Mouse (Mus musculus): ENCODE measurements at regions not wholly inside any gene's neighbourhood (a gene's known extent, or its start where the extent isn't known, plus 50 kb on each side); places are given as distances from the start of the nearest gene placed in this dataset.

DNA sequence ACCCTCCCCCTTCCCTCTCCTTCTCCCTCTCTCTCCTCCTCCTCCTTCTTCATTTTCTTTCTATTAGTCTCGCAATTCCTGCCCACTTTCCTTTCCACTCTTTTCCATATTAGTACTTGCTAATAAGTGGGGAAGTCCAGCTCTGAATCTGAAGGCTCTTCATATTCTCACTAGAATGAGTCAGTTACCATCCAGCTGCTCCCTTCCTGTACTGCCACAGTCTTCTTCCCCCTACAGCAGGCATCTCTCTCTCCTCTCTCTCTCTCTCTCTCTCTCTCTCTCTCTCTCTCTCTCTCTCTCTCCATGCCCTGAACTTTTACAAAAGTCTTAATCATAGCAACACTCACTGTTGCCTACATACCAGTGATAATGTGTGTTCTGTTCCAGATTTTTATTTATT lies 226.6 kb upstream of the Pter start:
- Histone ChIP-seq H3K27me3 (ENCODE audit: insufficient read depth, low read length) (no peaks in the 10 kb centered on the region), H3K4me2 (ENCODE audit: low read depth, low read length) (no peak overlapping the region), H3K9ac (replicated peaks) (no peak overlapping the region), H3K4me3 (ENCODE audit: low read depth, low read length) (no peak overlapping the region), H3K9me3 (ENCODE audit: low read length) (no peaks in the 10 kb centered on the region), H3K27ac (ENCODE audit: low read depth) (no peak overlapping the region), H3K36me3 (replicated peaks; ENCODE audit: insufficient read depth, low read length) (no peaks in the 10 kb centered on the region), H3K4me1 (ENCODE audit: insufficient read depth) (no peaks in the 10 kb centered on the region)
- ATAC-seq (no peak), DNase-seq (no peak)
- 55% methylated on average over 1 of the region's 1 CpGs for WGBS (ENCODE audit: insufficient replicate concordance)
- no peak for TF ChIP-seq CTCF (IDR thresholded peaks at IDR 0.05; ENCODE audit: low read depth)

DNA sequence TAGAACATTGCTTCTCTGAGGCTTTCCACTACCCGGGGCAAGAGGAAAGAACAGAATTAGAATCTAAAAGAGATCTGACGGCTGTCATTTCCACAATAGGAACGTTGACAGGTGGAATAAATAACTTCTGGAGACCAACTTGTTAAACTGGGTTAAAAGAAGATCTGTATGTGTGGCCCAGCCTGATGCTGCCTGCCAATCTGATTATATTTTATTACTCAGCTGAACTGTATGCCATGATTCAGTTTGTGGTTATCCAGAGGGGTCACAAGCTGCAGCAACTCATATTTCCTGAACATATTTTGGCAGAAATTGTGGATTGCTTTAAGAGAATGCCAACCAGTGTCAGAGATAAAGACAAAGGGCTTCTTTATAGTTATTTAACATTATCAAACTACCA lies 224.5 kb upstream of the Pter start:
- no peak overlapping the region for H3K9ac ChIP-seq (replicated peaks)
- no peak for ATAC-seq
- H3K27ac ChIP-seq (ENCODE audit: low read depth): no peak overlapping the region
- H3K27me3 ChIP-seq (ENCODE audit: insufficient read depth, low read length): no peaks in the 10 kb centered on the region
- no peak for DNase-seq
- no peaks in the 10 kb centered on the region for H3K36me3 ChIP-seq (replicated peaks; ENCODE audit: insufficient read depth, low read length)
- no peaks in the 10 kb centered on the region for H3K9me3 ChIP-seq (ENCODE audit: low read length)
- no peaks in the 10 kb centered on the region for H3K4me1 ChIP-seq (ENCODE audit: insufficient read depth)
- no peak overlapping the region for H3K4me2 ChIP-seq (ENCODE audit: low read depth, low read length)
- no peak for TF ChIP-seq EP300 (IDR thresholded peaks at IDR 0.05; ENCODE audit: low read depth)
- 58% methylated on average over 3 of the region's 3 CpGs for WGBS (ENCODE audit: insufficient replicate concordance)
- H3K4me3 ChIP-seq (ENCODE audit: low read depth, low read length): no peak overlapping the region

DNA sequence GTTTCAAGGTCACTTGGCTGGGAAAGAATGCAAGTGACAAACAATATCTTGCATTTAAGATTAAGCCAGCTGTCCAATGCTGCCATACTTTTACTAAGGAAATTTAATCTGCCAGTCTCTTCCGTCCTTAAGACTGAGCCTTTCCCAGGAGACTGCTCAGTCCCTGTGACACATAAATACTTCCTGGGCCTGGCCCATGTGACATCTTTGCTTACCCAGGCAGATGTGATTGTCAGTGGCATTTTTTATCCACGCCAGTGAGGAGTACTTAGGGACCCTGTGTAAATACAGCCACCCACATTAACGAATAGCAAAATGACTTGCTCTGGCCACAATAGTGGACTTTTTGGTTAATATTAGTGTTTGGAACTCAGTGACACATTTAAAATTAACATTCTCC lies 216.3 kb upstream of the Pter start:
- Histone ChIP-seq H3K4me2 (ENCODE audit: low read depth, low read length) (no peak overlapping the region), H3K27ac (ENCODE audit: low read depth) (no peak overlapping the region), H3K4me1 (ENCODE audit: insufficient read depth) (no peaks in the 10 kb centered on the region), H3K9ac (replicated peaks) (no peak overlapping the region), H3K36me3 (replicated peaks; ENCODE audit: insufficient read depth, low read length) (no peaks in the 10 kb centered on the region), H3K4me3 (ENCODE audit: low read depth, low read length) (no peak overlapping the region), H3K9me3 (ENCODE audit: low read length) (no peaks in the 10 kb centered on the region), H3K27me3 (ENCODE audit: insufficient read depth, low read length) (no peaks in the 10 kb centered on the region)
- DNase-seq (no peak), ATAC-seq (no peak)
- TF ChIP-seq CTCF (IDR thresholded peaks at IDR 0.05; ENCODE audit: low read depth) (no peak), EP300 (IDR thresholded peaks at IDR 0.05; ENCODE audit: low read depth) (no peak)
- 57% methylated on average over 3 of the region's 3 CpGs for WGBS (ENCODE audit: insufficient replicate concordance)

DNA sequence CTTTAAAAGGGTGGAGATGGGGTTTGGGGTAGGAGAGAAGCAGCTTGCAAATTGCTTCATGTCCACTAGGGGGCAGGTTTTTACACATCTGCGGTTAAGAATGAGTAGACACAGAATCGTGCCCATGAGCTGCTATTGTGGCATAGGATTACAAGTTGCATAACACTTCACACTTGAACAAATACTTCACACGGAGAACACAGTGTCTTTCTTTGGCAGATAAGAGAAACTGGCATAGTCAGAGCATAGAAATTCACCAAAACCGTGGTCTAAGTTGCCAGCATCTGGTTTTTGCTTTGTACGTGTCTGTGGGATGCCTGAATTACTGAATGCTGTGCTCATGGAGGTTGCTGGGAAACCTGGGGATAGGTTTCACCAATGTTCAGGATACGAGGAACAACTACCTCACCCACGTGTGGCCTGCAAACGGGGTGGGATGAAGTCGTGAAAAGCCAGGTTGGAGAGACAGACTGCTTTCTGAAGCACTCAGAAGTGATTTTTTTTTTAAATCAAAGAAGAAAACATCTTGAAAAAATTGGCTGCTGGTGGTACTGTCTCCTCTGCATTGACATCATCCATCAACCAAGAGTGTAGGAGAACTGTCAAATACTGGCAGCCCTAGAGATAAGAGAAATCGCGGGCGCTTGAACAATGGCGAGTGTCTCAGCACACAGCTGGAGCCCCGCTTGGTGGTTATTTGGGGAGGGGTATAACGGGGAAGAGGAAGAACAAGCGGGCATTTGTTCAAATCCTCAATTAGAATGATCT lies 214.5 kb upstream of the Pter start:
- TF ChIP-seq CTCF (IDR thresholded peaks at IDR 0.05; ENCODE audit: low read depth) (peak; percentile 83), EP300 (IDR thresholded peaks at IDR 0.05; ENCODE audit: low read depth) (no peak)
- Histone ChIP-seq H3K9me3 (ENCODE audit: low read length) (no peaks in the 10 kb centered on the region), H3K4me1 (ENCODE audit: insufficient read depth) (no peaks in the 10 kb centered on the region), H3K4me3 (ENCODE audit: low read depth, low read length) (no peak overlapping the region), H3K27me3 (ENCODE audit: insufficient read depth, low read length) (no peaks in the 10 kb centered on the region), H3K9ac (replicated peaks) (no peak overlapping the region), H3K4me2 (ENCODE audit: low read depth, low read length) (no peak overlapping the region; the same call in 1 of the 2 replicates), H3K36me3 (replicated peaks; ENCODE audit: insufficient read depth, low read length) (no peaks in the 10 kb centered on the region), H3K27ac (ENCODE audit: low read depth) (no peak overlapping the region)
- peak; percentile 44 for ATAC-seq
- peak; percentile 43 for DNase-seq
- WGBS (ENCODE audit: insufficient replicate concordance): 47% methylated on average over 16 of the region's 16 CpGs

DNA sequence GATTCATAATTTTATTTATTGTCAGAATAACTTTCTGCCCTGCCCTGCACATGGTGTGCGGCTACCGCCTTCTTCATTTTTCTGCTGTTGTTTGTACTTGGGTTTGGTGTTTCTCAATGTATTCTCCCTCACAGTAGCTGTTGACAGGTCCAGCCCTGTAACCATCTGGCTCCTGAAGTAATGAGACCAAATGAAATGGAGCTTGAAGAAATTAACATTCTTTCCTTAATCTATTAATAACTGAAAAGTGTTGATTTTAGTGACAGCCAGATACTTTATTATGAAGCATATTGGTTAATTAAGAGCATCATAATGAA lies 214.0 kb upstream of the Pter start:
- WGBS (ENCODE audit: insufficient replicate concordance): 84% methylated on average over 2 of the region's 2 CpGs
- ATAC-seq (no peak), DNase-seq (no peak)
- H3K9ac ChIP-seq (replicated peaks): no peak overlapping the region
- no peaks in the 10 kb centered on the region for H3K9me3 ChIP-seq (ENCODE audit: low read length)
- H3K27me3 ChIP-seq (ENCODE audit: insufficient read depth, low read length): no peaks in the 10 kb centered on the region
- no peak overlapping the region for H3K4me3 ChIP-seq (ENCODE audit: low read depth, low read length)
- H3K36me3 ChIP-seq (replicated peaks; ENCODE audit: insufficient read depth, low read length): no peaks in the 10 kb centered on the region
- H3K27ac ChIP-seq (ENCODE audit: low read depth): no peak overlapping the region
- no peak for TF ChIP-seq CTCF (IDR thresholded peaks at IDR 0.05; ENCODE audit: low read depth)
- H3K4me1 ChIP-seq (ENCODE audit: insufficient read depth): no peaks in the 10 kb centered on the region
- no peak overlapping the region for H3K4me2 ChIP-seq (ENCODE audit: low read depth, low read length)

DNA sequence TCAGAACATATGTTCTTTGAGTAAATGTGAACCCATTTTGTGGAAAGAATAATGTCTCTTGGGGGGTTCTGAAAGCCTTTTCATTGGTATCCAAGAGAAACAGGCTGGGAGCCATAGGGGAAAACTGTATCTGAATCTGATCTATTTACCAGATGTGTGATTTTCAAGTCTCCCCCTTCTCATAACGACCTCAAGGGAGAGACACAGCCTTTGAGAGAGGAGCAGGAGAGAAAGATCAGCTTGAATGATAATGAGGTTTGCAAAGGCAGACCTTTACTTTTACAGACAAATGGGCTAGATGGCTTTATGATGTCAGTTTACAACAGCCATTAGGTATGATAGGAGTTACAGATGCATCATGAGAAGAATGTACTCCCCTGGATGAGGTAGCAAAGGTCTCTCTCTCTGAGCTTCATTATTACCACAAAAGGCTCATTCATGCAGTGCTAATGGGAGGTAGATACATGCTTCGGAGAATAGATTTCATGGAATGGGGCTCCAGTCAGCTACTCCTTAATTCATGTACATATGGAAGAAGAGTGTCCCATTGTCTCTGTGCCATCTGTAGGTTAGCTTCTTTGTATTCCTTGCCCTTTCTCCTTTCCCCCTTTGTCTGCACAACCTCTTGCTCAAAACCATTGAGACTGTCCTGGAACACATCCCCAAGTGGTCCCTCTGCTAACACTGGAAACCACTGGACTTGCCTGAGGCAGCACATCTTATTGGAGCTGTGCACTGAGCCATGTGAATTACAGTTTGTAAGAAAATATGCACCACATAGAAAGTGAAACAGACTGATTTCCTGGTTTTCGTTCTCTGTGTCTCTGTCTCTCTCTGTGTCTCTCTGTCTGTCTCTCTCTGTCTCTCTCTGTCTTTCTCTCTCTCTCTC lies 207.5 kb upstream of the Pter start:
- H3K9me3 ChIP-seq (ENCODE audit: low read length): no peaks in the 10 kb centered on the region
- H3K36me3 ChIP-seq (replicated peaks; ENCODE audit: insufficient read depth, low read length): no peaks in the 10 kb centered on the region
- no peak for DNase-seq
- H3K4me1 ChIP-seq (ENCODE audit: insufficient read depth): no peaks in the 10 kb centered on the region
- H3K27me3 ChIP-seq (ENCODE audit: insufficient read depth, low read length): no peaks in the 10 kb centered on the region
- no peak overlapping the region for H3K4me3 ChIP-seq (ENCODE audit: low read depth, low read length)
- no peak for ATAC-seq
- no peak for TF ChIP-seq EP300 (IDR thresholded peaks at IDR 0.05; ENCODE audit: low read depth)
- TF ChIP-seq CTCF (IDR thresholded peaks at IDR 0.05; ENCODE audit: low read depth): no peak
- 49% methylated on average over 3 of the region's 3 CpGs for WGBS (ENCODE audit: insufficient replicate concordance)
- H3K9ac ChIP-seq (replicated peaks): no peak overlapping the region
- no peak overlapping the region for H3K4me2 ChIP-seq (ENCODE audit: low read depth, low read length)
- H3K27ac ChIP-seq (ENCODE audit: low read depth): no peak overlapping the region
